Mouse (Mus musculus): ENCODE measurements around the gene Rpl37a. TPM values are rescaled to one million over a fixed set of nuclear protein-coding genes. Genes with fewer than 3 reads are reported as not detected.

Rpl37a gene
- polyA plus RNA-seq, 1 experiment from 2014 or later: 813 TPM

GRCm38 (mm10) chr1:72716926-72717325, 5.8 kb downstream of the Rpl37a start:
- Histone ChIP-seq H3K9ac (no peak overlapping the region), H3K4me1 (replicated peaks) (peaks cover 18% of the 10 kb centered on the region), H3K27ac (replicated peaks) (no peak overlapping the region), H3K4me2 (no peak overlapping the region), H3K36me3 (replicated peaks) (peaks cover 36% of the 10 kb centered on the region), H3K4me3 (replicated peaks) (no peak overlapping the region), H3K27me3 (no peaks in the 10 kb centered on the region), H3K9me3 (replicated peaks) (no peaks in the 10 kb centered on the region)
- WGBS (ENCODE audit: insufficient replicate concordance): 5% methylated on average over 5 of the region's 5 CpGs
- ATAC-seq (ENCODE audit: insufficient read depth): no peak

- 79% methylated on average over 7 of the region's 7 CpGs for WGBS (ENCODE audit: insufficient replicate concordance)
- H3K27ac ChIP-seq (replicated peaks): no peak overlapping the region
- H3K4me2 ChIP-seq: no peak overlapping the region
- no peak overlapping the region for H3K4me3 ChIP-seq (replicated peaks)
- no peaks in the 10 kb centered on the region for H3K27me3 ChIP-seq
- peaks cover 11% of the 10 kb centered on the region for H3K4me1 ChIP-seq (replicated peaks)
- no peak overlapping the region for H3K9ac ChIP-seq
- H3K36me3 ChIP-seq (replicated peaks): peaks cover 35% of the 10 kb centered on the region
- ATAC-seq (ENCODE audit: insufficient read depth): no peak
- no peaks in the 10 kb centered on the region for H3K9me3 ChIP-seq (replicated peaks)
Measured at GRCm38 (mm10) chr1:72717540-72717939, 6.5 kb downstream of the Rpl37a start.

- peak; percentile 63 for ATAC-seq (ENCODE audit: insufficient read depth)
- H3K4me3 ChIP-seq (replicated peaks): no peak overlapping the region
- H3K27ac ChIP-seq (replicated peaks): no peak overlapping the region
- 24% methylated on average over 5 of the region's 5 CpGs for WGBS (ENCODE audit: insufficient replicate concordance)
- no peak overlapping the region for H3K4me2 ChIP-seq
- no peaks in the 10 kb centered on the region for H3K27me3 ChIP-seq
- no peaks in the 10 kb centered on the region for H3K9me3 ChIP-seq (replicated peaks)
- H3K4me1 ChIP-seq (replicated peaks): peaks cover 4% of the 10 kb centered on the region
- H3K9ac ChIP-seq: no peak overlapping the region
- H3K36me3 ChIP-seq (replicated peaks): peaks cover 23% of the 10 kb centered on the region
Measured at GRCm38 (mm10) chr1:72718846-72719245, 7.8 kb downstream of the Rpl37a start.

GRCm38 (mm10) chr1:72720115-72720725, 9.1 kb downstream of the Rpl37a start:
- Histone ChIP-seq H3K9ac (no peak overlapping the region), H3K27me3 (no peaks in the 10 kb centered on the region), H3K27ac (replicated peaks) (no peak overlapping the region), H3K9me3 (replicated peaks) (no peaks in the 10 kb centered on the region), H3K4me2 (no peak overlapping the region), H3K4me1 (replicated peaks) (no peaks in the 10 kb centered on the region; the same call in 1 of the 2 replicates), H3K4me3 (replicated peaks) (no peak overlapping the region), H3K36me3 (replicated peaks) (peaks cover 9% of the 10 kb centered on the region)
- WGBS (ENCODE audit: insufficient replicate concordance): 79% methylated on average over 6 of the region's 6 CpGs
- ATAC-seq (ENCODE audit: insufficient read depth): no peak

- no peak for ATAC-seq (ENCODE audit: insufficient read depth)
- Histone ChIP-seq H3K27ac (replicated peaks) (no peak overlapping the region), H3K9me3 (replicated peaks) (no peaks in the 10 kb centered on the region), H3K9ac (no peak overlapping the region), H3K4me3 (replicated peaks) (no peak overlapping the region), H3K4me1 (replicated peaks) (0 out of 2 replicates have a peak, but pooled peaks cover 3% of the 10 kb centered on the region), H3K4me2 (no peak overlapping the region), H3K27me3 (no peaks in the 10 kb centered on the region), H3K36me3 (replicated peaks) (no peaks in the 10 kb centered on the region)
- 64% methylated on average over 8 of the region's 8 CpGs for WGBS (ENCODE audit: insufficient replicate concordance)
Measured at GRCm38 (mm10) chr1:72722646-72723045, 11.6 kb downstream of the Rpl37a start.

- Histone ChIP-seq H3K27me3 (no peaks in the 10 kb centered on the region), H3K36me3 (replicated peaks) (no peaks in the 10 kb centered on the region), H3K4me1 (replicated peaks) (0 out of 2 replicates have a peak, but pooled peaks cover 3% of the 10 kb centered on the region), H3K27ac (replicated peaks) (no peak overlapping the region), H3K9ac (no peak overlapping the region), H3K4me2 (no peak overlapping the region), H3K9me3 (replicated peaks) (no peaks in the 10 kb centered on the region), H3K4me3 (replicated peaks) (no peak overlapping the region)
- no peak for ATAC-seq (ENCODE audit: insufficient read depth)
- 42% methylated on average over 2 of the region's 2 CpGs for WGBS (ENCODE audit: insufficient replicate concordance)
Measured at GRCm38 (mm10) chr1:72724354-72724753, 13.3 kb downstream of the Rpl37a start.

- Histone ChIP-seq H3K4me2 (no peak overlapping the region), H3K27me3 (no peaks in the 10 kb centered on the region), H3K36me3 (replicated peaks) (no peaks in the 10 kb centered on the region), H3K4me3 (replicated peaks) (no peak overlapping the region), H3K27ac (replicated peaks) (no peak overlapping the region), H3K9ac (no peak overlapping the region), H3K4me1 (replicated peaks) (0 out of 2 replicates have a peak, but pooled peaks cover 3% of the 10 kb centered on the region), H3K9me3 (replicated peaks) (no peaks in the 10 kb centered on the region)
- WGBS (ENCODE audit: insufficient replicate concordance): 81% methylated on average over 13 of the region's 13 CpGs
- no peak for ATAC-seq (ENCODE audit: insufficient read depth)
Measured at GRCm38 (mm10) chr1:72725941-72726340, 14.9 kb downstream of the Rpl37a start.

- Histone ChIP-seq H3K4me1 (replicated peaks) (0 out of 2 replicates have a peak, but pooled peaks cover 3% of the 10 kb centered on the region), H3K9ac (no peak overlapping the region), H3K27ac (replicated peaks) (no peak overlapping the region), H3K4me2 (no peak overlapping the region), H3K27me3 (no peaks in the 10 kb centered on the region), H3K36me3 (replicated peaks) (no peaks in the 10 kb centered on the region), H3K9me3 (replicated peaks) (no peaks in the 10 kb centered on the region), H3K4me3 (replicated peaks) (no peak overlapping the region)
- ATAC-seq (ENCODE audit: insufficient read depth): no peak
- WGBS (ENCODE audit: insufficient replicate concordance): 64% methylated on average over 4 of the region's 4 CpGs
Measured at GRCm38 (mm10) chr1:72728781-72729180, 17.7 kb downstream of the Rpl37a start.

GRCm38 (mm10) chr1:72730126-72730525, 19.0 kb downstream of the Rpl37a start:
- Histone ChIP-seq H3K4me2 (no peak overlapping the region), H3K36me3 (replicated peaks) (no peaks in the 10 kb centered on the region), H3K4me3 (replicated peaks) (no peak overlapping the region), H3K27ac (replicated peaks) (no peak overlapping the region), H3K4me1 (replicated peaks) (0 out of 2 replicates have a peak, but pooled peaks cover 3% of the 10 kb centered on the region), H3K9me3 (replicated peaks) (no peaks in the 10 kb centered on the region), H3K27me3 (no peaks in the 10 kb centered on the region), H3K9ac (no peak overlapping the region)
- WGBS (ENCODE audit: insufficient replicate concordance): 75% methylated on average over 10 of the region's 10 CpGs
- no peak for ATAC-seq (ENCODE audit: insufficient read depth)

GRCm38 (mm10) chr1:72733191-72733691, 22.2 kb downstream of the Rpl37a start:
- Histone ChIP-seq H3K27ac (replicated peaks) (no peak overlapping the region), H3K4me1 (replicated peaks) (no peaks in the 10 kb centered on the region), H3K9me3 (replicated peaks) (no peaks in the 10 kb centered on the region), H3K9ac (no peak overlapping the region), H3K4me3 (replicated peaks) (no peak overlapping the region), H3K27me3 (no peaks in the 10 kb centered on the region), H3K36me3 (replicated peaks) (no peaks in the 10 kb centered on the region), H3K4me2 (no peak overlapping the region)
- no peak for ATAC-seq (ENCODE audit: insufficient read depth)
- WGBS (ENCODE audit: insufficient replicate concordance): 77% methylated on average over 9 of the region's 9 CpGs

- Histone ChIP-seq H3K4me1 (replicated peaks) (no peaks in the 10 kb centered on the region), H3K36me3 (replicated peaks) (no peaks in the 10 kb centered on the region), H3K9me3 (replicated peaks) (no peaks in the 10 kb centered on the region), H3K27me3 (no peaks in the 10 kb centered on the region), H3K4me3 (replicated peaks) (no peak overlapping the region), H3K9ac (no peak overlapping the region), H3K27ac (replicated peaks) (no peak overlapping the region), H3K4me2 (no peak overlapping the region)
- ATAC-seq (ENCODE audit: insufficient read depth): no peak
- 46% methylated on average over 13 of the region's 13 CpGs for WGBS (ENCODE audit: insufficient replicate concordance)
Measured at GRCm38 (mm10) chr1:72736397-72737125, 25.5 kb downstream of the Rpl37a start.

All from liver, embryonic 15.5 days (tissue).